Mouse (Mus musculus): Measurements from ENCODE around the gene Uchl3.

Gene Uchl3

GRCm38 (mm10) chr14:101729237-101729971, 75.6 kb downstream of the Uchl3 start, which contains the start of the genes Gm9922 and Lmo7:
Gene Gm9922 (minus strand): TSS chr14:101729814.
Gene Lmo7 (plus strand): TSS chr14:101729957.
- no peaks in the 10 kb centered on the region for H3K27me3 ChIP-seq (ENCODE audit: control insufficient read depth, insufficient read depth, low read length, poor library complexity, severe bottlenecking)
- H3K36me3 ChIP-seq (ENCODE audit: control insufficient read depth, insufficient read depth, low read length, poor library complexity, severe bottlenecking): no peaks in the 10 kb centered on the region; the same call in 1 of the 2 replicates
- DNase-seq (ENCODE audit: low read depth, low spot score): peak; percentile 26

DNA sequence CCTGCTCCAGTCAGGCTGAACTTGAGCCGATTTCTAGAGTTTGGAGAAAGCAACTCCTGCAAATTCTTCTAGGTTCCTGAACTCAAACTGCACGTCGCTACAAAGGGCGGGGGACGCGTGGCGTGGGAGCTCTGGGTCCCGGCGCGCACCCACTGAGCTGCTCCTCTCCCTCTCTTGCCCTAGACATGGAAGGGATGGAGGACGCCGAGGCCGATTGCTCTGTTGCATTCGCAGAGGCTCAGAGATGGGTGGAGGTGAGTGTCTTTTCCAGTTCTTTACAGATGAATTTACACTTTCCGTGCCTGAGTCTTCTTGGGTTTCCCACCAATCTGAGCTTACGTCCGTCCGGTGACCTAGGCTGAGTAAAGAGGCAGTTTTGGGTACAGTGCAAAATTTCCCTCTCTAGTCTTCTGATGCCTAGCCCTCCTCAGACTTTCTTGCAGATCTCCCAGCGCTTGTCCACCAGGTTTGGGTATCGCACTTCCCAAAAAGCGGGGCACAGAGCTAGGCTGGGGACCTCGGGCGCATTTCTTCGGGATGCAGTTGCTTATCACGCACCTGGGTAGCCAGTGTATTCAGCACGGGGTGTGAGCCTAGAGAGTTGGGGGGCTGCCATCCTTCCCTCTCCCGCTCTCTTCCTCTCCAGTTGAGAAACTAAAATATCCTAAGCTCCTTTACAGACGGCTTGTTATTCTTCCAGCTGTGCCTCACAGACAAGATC, 76.4 kb downstream of the Uchl3 start:
- DNase-seq (ENCODE audit: low read depth, low spot score): peak; percentile 13
- H3K27me3 ChIP-seq (ENCODE audit: control insufficient read depth, insufficient read depth, low read length, poor library complexity, severe bottlenecking): no peaks in the 10 kb centered on the region
- H3K36me3 ChIP-seq (ENCODE audit: control insufficient read depth, insufficient read depth, low read length, poor library complexity, severe bottlenecking): no peaks in the 10 kb centered on the region; the same call in 1 of the 2 replicates

- Histone ChIP-seq H3K27me3 (ENCODE audit: control insufficient read depth, insufficient read depth, low read length, poor library complexity, severe bottlenecking) (no peaks in the 10 kb centered on the region), H3K36me3 (ENCODE audit: control insufficient read depth, insufficient read depth, low read length, poor library complexity, severe bottlenecking) (no peaks in the 10 kb centered on the region; the same call in 1 of the 2 replicates)
- peak; percentile 5 for DNase-seq (ENCODE audit: low read depth, low spot score)
Observed at GRCm38 (mm10) chr14:101733542-101734303, 80.0 kb downstream of the Uchl3 start.

GRCm38 (mm10) chr14:101737501-101737900, 83.7 kb downstream of the Uchl3 start:
- no peaks in the 10 kb centered on the region for H3K36me3 ChIP-seq (ENCODE audit: control insufficient read depth, insufficient read depth, low read length, poor library complexity, severe bottlenecking)
- H3K27me3 ChIP-seq (ENCODE audit: control insufficient read depth, insufficient read depth, low read length, poor library complexity, severe bottlenecking): no peaks in the 10 kb centered on the region
- DNase-seq (ENCODE audit: low read depth, low spot score): no peak
